Mouse (Mus musculus): ENCODE data around the gene Sac3d1. TPM values are rescaled to one million over a fixed set of nuclear protein-coding genes. Genes with fewer than 3 reads are reported as not detected.

Sac3d1 gene
- polyA plus RNA-seq, 1 experiment: 23.8 TPM

DNA sequence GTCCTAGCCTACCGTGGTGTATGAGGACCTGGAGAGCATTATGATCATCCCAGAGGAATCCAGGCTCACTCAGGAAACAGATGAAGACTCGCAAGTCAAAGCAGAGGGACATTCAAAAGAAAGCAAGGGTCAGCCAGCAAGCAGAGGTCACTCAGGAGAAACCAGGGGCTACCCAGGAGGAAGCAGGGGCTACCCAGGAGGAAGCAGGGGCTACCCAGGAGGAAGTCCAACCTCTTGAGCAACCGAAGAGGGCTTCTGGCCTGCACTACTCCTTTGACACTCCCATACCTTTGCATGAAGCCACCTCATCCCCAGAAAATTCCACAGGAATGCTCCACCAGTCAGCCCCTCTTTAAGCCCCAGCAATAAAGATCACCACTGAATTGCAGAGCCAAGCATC, 20.6 kb downstream of the Sac3d1 start:
- 86% methylated on average over 3 of the region's 3 CpGs for WGBS
- Histone ChIP-seq H3K4me1 (ENCODE audit: control insufficient read depth, insufficient read depth, low read length) (no peaks in the 10 kb centered on the region), H3K27me3 (replicated peaks; ENCODE audit: control insufficient read depth, insufficient read depth, low read length) (no peaks in the 10 kb centered on the region), H3K36me3 (ENCODE audit: control insufficient read depth, insufficient read depth, low read length) (no peaks in the 10 kb centered on the region), H3K4me3 (ENCODE audit: insufficient read depth, low read depth, low read length) (no peak overlapping the region), H3K27ac (ENCODE audit: insufficient read depth, low read depth, low read length) (no peak overlapping the region)
- peak; percentile 19 for DNase-seq
- no peak for TF ChIP-seq CTCF (conservative IDR thresholded peaks at IDR 0.05; ENCODE audit: insufficient read depth, insufficient read length, low read depth, low read length)
- TF ChIP-seq POLR2A (IDR thresholded peaks at IDR 0.05; ENCODE audit: low read depth, low read length): no peak

DNA sequence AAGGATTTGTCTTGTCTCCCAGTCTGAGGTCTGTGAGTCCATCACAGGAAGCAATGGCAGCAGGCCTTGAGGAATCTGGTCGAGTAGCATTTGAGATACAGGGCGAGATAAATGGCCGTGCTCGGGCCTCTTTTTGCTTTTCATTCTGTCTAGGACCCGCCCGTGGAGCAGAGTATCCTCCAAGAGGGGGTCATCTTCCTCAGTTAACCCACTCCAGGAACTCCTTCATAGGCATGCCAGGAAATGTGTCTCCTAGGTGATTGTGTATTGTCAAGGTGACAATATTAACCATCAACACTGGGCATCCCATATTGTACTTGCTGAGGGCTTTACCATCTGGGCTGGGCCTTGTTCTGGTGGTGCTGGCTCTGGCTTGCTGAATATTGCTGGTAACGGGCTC, 24.3 kb downstream of the Sac3d1 start, which contains the start of gene AC131692.1:
Gene AC131692.1 (plus strand): TSS at position 301 of the 400 bp plus-strand sequence.
- DNase-seq: no peak
- no peaks in the 10 kb centered on the region for H3K27me3 ChIP-seq (replicated peaks; ENCODE audit: control insufficient read depth, insufficient read depth, low read length)
- no peaks in the 10 kb centered on the region for H3K36me3 ChIP-seq (ENCODE audit: control insufficient read depth, insufficient read depth, low read length)
- TF ChIP-seq CTCF (conservative IDR thresholded peaks at IDR 0.05; ENCODE audit: insufficient read depth, insufficient read length, low read depth, low read length) (no peak), POLR2A (IDR thresholded peaks at IDR 0.05; ENCODE audit: low read depth, low read length) (no peak)
- H3K4me1 ChIP-seq (ENCODE audit: control insufficient read depth, insufficient read depth, low read length): no peaks in the 10 kb centered on the region
- H3K4me3 ChIP-seq (ENCODE audit: insufficient read depth, low read depth, low read length): no peak within 1 kb of the TSS
- WGBS: 92% methylated on average over 7 of the region's 7 CpGs
- H3K27ac ChIP-seq (ENCODE audit: insufficient read depth, low read depth, low read length): no peak within 1 kb of the TSS

DNA sequence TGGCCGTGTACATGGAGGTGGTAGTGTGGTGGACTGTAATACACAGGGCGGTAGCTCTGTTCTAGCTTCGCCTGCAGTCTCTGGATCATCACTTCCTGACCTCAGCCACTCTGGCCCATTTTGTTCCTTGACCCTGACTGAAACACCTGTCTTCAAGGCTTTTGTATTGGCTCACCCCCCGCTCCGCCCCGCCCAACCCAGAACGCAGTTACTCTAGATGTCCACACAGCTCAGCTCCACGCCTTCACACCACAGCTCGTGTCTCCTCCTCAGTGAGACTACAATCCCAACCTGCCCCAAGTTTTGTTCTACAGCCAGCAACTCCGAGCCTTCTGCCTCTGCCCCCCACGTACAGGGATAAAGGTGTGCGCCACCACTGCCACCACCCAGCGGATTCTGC, 29.6 kb downstream of the Sac3d1 start:
- TF ChIP-seq CTCF (conservative IDR thresholded peaks at IDR 0.05; ENCODE audit: insufficient read depth, insufficient read length, low read depth, low read length) (no peak), POLR2A (IDR thresholded peaks at IDR 0.05; ENCODE audit: low read depth, low read length) (no peak)
- 90% methylated on average over 13 of the region's 13 CpGs for WGBS
- no peaks in the 10 kb centered on the region for H3K36me3 ChIP-seq (ENCODE audit: control insufficient read depth, insufficient read depth, low read length)

DNA sequence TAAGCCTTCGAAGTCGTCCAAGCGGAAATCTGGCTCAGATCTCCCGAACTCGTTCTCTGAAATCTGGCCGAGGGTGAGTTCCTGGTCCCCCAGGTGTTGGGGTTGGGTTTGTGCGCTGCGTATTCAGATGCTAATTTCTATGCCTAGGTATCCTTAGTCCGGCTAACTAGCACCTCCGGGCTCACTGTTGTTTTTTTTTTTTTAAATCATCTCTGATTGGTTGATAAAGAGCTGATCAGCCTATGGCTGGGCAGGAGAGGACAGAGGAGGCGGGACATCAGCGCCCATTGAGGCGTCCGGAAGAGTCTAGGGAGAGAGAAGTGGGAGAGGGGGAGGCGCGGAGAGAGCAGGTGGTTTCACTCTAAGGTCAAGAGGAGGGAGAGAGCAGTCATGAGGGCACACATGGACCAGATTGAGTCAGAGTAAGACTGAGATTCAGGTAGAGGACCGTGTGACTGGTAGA, 33.0 kb downstream of the Sac3d1 start:
- TF ChIP-seq POLR2A (IDR thresholded peaks at IDR 0.05; ENCODE audit: low read depth, low read length) (no peak), CTCF (conservative IDR thresholded peaks at IDR 0.05; ENCODE audit: insufficient read depth, insufficient read length, low read depth, low read length) (no peak)
- Histone ChIP-seq H3K4me1 (ENCODE audit: control insufficient read depth, insufficient read depth, low read length) (no peaks in the 10 kb centered on the region; the same call in 1 of the 2 replicates), H3K27me3 (replicated peaks; ENCODE audit: control insufficient read depth, insufficient read depth, low read length) (no peaks in the 10 kb centered on the region), H3K36me3 (ENCODE audit: control insufficient read depth, insufficient read depth, low read length) (no peaks in the 10 kb centered on the region), H3K27ac (ENCODE audit: insufficient read depth, low read depth, low read length) (no peak overlapping the region), H3K4me3 (ENCODE audit: insufficient read depth, low read depth, low read length) (peak overlapping the region; percentile 44)
- under 1% methylated on average over 17 of the region's 17 CpGs for WGBS
- peak; percentile 68 for DNase-seq

More for the DNA sequence above, 29.6 kb downstream of the Sac3d1 start:
- DNase-seq: no peak
- Histone ChIP-seq H3K4me3 (ENCODE audit: insufficient read depth, low read depth, low read length) (no peak overlapping the region), H3K4me1 (ENCODE audit: control insufficient read depth, insufficient read depth, low read length) (no peaks in the 10 kb centered on the region; the same call in 1 of the 2 replicates), H3K27ac (ENCODE audit: insufficient read depth, low read depth, low read length) (no peak overlapping the region), H3K27me3 (replicated peaks; ENCODE audit: control insufficient read depth, insufficient read depth, low read length) (no peaks in the 10 kb centered on the region)

DNA sequence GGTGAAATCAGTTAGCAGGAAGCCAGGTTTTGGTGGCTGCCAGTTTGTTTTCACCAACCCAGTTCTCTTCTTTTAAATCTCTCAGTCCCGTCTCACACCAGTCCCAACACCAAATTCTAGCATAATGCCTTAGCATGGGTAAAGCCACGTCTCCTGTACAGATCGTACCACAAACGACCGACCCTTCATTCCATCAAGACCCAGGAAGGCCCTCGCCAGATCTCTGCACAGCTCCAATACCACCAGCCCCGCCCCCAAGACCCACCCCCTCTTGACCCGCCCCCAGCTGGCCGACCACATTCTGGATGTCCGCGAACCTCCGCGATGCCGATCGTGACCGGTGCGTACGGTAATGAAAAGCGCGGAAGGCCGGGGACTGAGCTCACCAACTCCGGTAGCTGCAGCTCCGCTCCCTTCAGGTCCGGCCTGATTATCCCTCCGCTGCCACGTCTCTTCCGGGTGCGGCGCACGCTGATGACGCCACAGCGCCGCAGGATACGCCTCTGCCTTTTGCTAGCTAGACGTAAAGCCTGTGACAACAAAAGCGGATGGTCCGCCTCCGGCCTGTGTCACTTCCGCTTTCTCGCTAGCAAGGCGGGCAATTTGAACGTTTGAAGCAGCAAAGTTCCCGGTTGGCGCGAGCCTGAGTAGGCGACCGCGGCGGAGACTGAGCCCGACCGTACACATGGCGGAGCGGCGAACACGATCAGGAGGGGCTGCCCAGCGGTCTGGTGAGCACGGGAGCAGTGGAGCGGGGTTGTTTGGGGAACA, 33.8 kb downstream of the Sac3d1 start, which contains the start of the genes Zfpl1 and Cdca5:
Gene Zfpl1 (minus strand): TSS at position 479 of the 771 bp plus-strand sequence.
Gene Cdca5 (plus strand): TSS at position 506 of the 771 bp plus-strand sequence.
- Histone ChIP-seq H3K4me3 (ENCODE audit: insufficient read depth, low read depth, low read length) (peak within 1 kb of the TSS; percentile 66), H3K4me1 (ENCODE audit: control insufficient read depth, insufficient read depth, low read length) (no peaks in the 10 kb centered on the region; the same call in 1 of the 2 replicates), H3K36me3 (ENCODE audit: control insufficient read depth, insufficient read depth, low read length) (no peaks in the 10 kb centered on the region), H3K27me3 (replicated peaks; ENCODE audit: control insufficient read depth, insufficient read depth, low read length) (no peaks in the 10 kb centered on the region), H3K27ac (ENCODE audit: insufficient read depth, low read depth, low read length) (no peak within 1 kb of the TSS)
- WGBS: under 1% methylated on average over 58 of the region's 58 CpGs
- TF ChIP-seq POLR2A (IDR thresholded peaks at IDR 0.05; ENCODE audit: low read depth, low read length) (peak; percentile 58), CTCF (conservative IDR thresholded peaks at IDR 0.05; ENCODE audit: insufficient read depth, insufficient read length, low read depth, low read length) (no peak)
- peak; percentile 98 for DNase-seq

DNA sequence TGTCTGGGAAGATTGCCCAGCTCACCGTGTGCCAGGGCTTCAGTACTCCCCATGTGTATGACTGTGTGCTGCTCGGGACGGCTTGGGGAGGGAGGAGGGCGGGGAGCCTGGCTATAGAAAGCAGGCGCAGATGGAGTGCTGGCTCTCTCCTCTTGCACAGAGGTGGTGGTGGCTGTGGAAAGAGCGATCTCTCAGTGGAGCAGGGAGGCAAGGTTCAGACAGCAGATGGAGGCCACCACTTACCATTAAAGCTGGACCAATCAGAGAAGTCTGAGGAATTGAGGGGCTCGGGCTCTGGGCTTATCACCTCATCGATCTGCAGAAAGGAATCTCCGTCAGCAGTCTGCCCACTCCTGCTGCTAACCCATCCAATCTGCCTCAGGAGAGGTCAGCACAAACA, 36.3 kb downstream of the Sac3d1 start, which contains the start of gene Gm28374:
Gene Gm28374 (minus strand): TSS at position 101 of the 400 bp plus-strand sequence.
- WGBS: 88% methylated on average over 9 of the region's 9 CpGs
- H3K36me3 ChIP-seq (ENCODE audit: control insufficient read depth, insufficient read depth, low read length): no peaks in the 10 kb centered on the region
- no peak within 1 kb of the TSS for H3K27ac ChIP-seq (ENCODE audit: insufficient read depth, low read depth, low read length)
- H3K4me1 ChIP-seq (ENCODE audit: control insufficient read depth, insufficient read depth, low read length): no peaks in the 10 kb centered on the region; the same call in 1 of the 2 replicates
- no peak for TF ChIP-seq POLR2A (IDR thresholded peaks at IDR 0.05; ENCODE audit: low read depth, low read length)
- no peak for TF ChIP-seq CTCF (conservative IDR thresholded peaks at IDR 0.05; ENCODE audit: insufficient read depth, insufficient read length, low read depth, low read length)
- H3K27me3 ChIP-seq (replicated peaks; ENCODE audit: control insufficient read depth, insufficient read depth, low read length): no peaks in the 10 kb centered on the region
- DNase-seq: no peak
- H3K4me3 ChIP-seq (ENCODE audit: insufficient read depth, low read depth, low read length): no peak within 1 kb of the TSS

DNA sequence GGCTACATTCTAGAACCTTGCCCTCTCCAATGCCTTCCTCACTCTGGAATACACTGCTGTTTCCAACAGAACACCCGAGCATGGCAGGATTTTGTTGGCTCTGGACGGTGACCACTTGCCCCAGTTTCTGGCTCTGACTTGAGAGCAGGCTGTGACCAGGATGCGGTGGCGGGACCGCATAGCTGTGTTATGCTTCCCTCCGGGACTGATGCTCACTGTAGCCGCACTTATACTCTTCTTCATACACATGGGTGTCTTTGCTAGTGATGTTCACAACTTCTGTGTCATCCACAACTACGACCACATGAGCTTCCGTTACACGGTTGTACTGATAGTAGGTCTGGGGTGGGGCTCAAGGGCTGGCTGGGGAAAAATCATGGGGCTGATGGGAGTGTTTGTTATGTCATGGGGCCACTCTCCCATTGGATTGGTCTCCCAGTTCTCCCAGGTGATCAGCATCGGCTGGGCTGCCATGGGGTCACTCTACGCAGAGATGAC, 38.4 kb downstream of the Sac3d1 start, which contains the start of gene Tmem262:
Gene Tmem262 (plus strand): TSS at position 51 of the 498 bp plus-strand sequence.
- Histone ChIP-seq H3K27ac (ENCODE audit: insufficient read depth, low read depth, low read length) (no peak within 1 kb of the TSS), H3K27me3 (replicated peaks; ENCODE audit: control insufficient read depth, insufficient read depth, low read length) (no peaks in the 10 kb centered on the region), H3K4me1 (ENCODE audit: control insufficient read depth, insufficient read depth, low read length) (peaks cover 5% of the 10 kb centered on the region), H3K4me3 (ENCODE audit: insufficient read depth, low read depth, low read length) (no peak within 1 kb of the TSS), H3K36me3 (ENCODE audit: control insufficient read depth, insufficient read depth, low read length) (no peaks in the 10 kb centered on the region)
- 91% methylated on average over 12 of the region's 12 CpGs for WGBS
- no peak for DNase-seq
- no peak for TF ChIP-seq CTCF (conservative IDR thresholded peaks at IDR 0.05; ENCODE audit: insufficient read depth, insufficient read length, low read depth, low read length)
